Mouse (Mus musculus) neural tube, embryonic 11.5 days (tissue): ENCODE data around the gene Asxl2. TPM values are rescaled to one million over a fixed set of nuclear protein-coding genes. Genes with fewer than 3 reads are reported as not detected.
A peak's percentile ranks its signal among the peaks of the same experiment; 100 is the strongest.

ENCODE experiments used
- ATAC-seq: fragments of 200-750 bp; cut with Nextera tagmentation; 2 replicates; pipeline ENCODE4 v1.8.0; 2017; ENCODE audit warnings: moderate number of reproducible peaks, mild to moderate bottlenecking, moderate TSS enrichment, moderate library complexity; ENCODE audit not compliant: insufficient read depth, low FRiP score, low TSS enrichment
- DNase-seq: peaks from one replicate; pipeline ENCODE4 v3.0.0-alpha.2; 2015; ENCODE audit warnings: low spot score
- H3K27ac ChIP-seq: fragments of 300-500 bp; sonication (generic); 2 replicates; pipeline ENCODE4 v1.5.1; 2014; ENCODE audit warnings: low read depth, mild to moderate bottlenecking, low read length
- H3K27me3 ChIP-seq: fragments of 300-500 bp; sonication (generic); 2 replicates; pipeline ENCODE4 v1.6.1; 2014; ENCODE audit warnings: mild to moderate bottlenecking, low read length, mixed read lengths; ENCODE audit not compliant: control insufficient read depth, insufficient read depth
- H3K36me3 ChIP-seq: fragments of 300-500 bp; sonication (generic); 2 replicates; pipeline ENCODE4 v1.6.1; 2014; ENCODE audit warnings: mild to moderate bottlenecking, low read length, moderate library complexity, mixed read lengths; ENCODE audit not compliant: control insufficient read depth, insufficient read depth
- H3K4me1 ChIP-seq: fragments of 300-500 bp; sonication (generic); 2 replicates; pipeline ENCODE4 v1.6.1; 2014; ENCODE audit warnings: low read length, mixed read lengths; ENCODE audit not compliant: control insufficient read depth, insufficient read depth
- H3K4me2 ChIP-seq: fragments of 300-500 bp; sonication (generic); 2 replicates; pipeline ENCODE4 v1.6.1; 2014; ENCODE audit warnings: low read depth, mild to moderate bottlenecking, moderate library complexity
- H3K4me3 ChIP-seq: fragments of 300-500 bp; sonication (generic); 2 replicates; pipeline ENCODE4 v1.5.1; 2014; ENCODE audit warnings: low read depth, low read length
- H3K9ac ChIP-seq: fragments of 300-500 bp; sonication (generic); 2 replicates; pipeline ENCODE4 v1.6.1; 2014; ENCODE audit warnings: mild to moderate bottlenecking, low read length
- H3K9me3 ChIP-seq: fragments of 300-500 bp; sonication (generic); 2 replicates; pipeline ENCODE4 v1.6.1; 2016; ENCODE audit warnings: low read length; ENCODE audit not compliant: control insufficient read depth
- WGBS: fragments of 180-500 bp; shearing (Covaris S2); extraction: QIAGEN DNeasy Blood & Tissue Kit; methylation state at CpG from one replicate; pipeline ENCODE4 v1.1.7; 2014; 5-methylcytosine and 5-hydroxymethylcytosine counted together
- polyA plus RNA-seq: library from polyadenylated mRNA; unstranded; fragments of >200 nt; fragmentation: Nextera tagmentation; extraction: Ambion mirVana; gene quantifications from 2 replicates; pipeline ENCODE4 v1.2.1, GENCODE M21; 2014

The Asxl2 gene
- polyA plus RNA-seq, 1 experiment from 2014 or later: 15.1 TPM

DNA sequence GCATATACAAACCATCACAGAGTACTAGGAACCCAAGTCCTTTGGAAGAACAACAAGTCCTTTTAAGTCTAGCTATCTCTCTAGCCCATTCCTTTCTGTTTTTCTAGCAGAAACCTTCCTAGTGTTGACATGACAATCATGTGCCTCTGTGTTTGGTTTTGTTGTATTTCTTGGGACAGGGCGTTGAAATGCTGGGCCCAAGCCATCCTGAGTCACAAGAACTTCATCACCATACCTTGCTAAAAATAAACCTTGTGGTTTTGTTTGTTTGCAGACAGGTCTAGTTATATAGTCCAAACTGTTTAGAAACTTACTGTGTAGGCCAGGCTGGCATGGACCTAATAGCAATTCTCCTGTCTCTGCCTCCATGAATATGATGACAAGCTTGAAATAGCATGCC is 3.9 kb upstream of the Asxl2 start:
- Histone ChIP-seq H3K27ac (no peak overlapping the region), H3K4me1 (0 out of 2 replicates have a peak, but pooled peaks cover 3% of the 10 kb centered on the region), H3K27me3 (no peaks in the 10 kb centered on the region), H3K36me3 (peaks cover 4% of the 10 kb centered on the region), H3K9ac (no peak overlapping the region), H3K4me3 (no peak overlapping the region), H3K9me3 (no peaks in the 10 kb centered on the region), H3K4me2 (no peak overlapping the region)
- ATAC-seq: no peak
- 97% methylated on average over 1 of the region's 1 CpGs for WGBS
- DNase-seq: no peak

DNA sequence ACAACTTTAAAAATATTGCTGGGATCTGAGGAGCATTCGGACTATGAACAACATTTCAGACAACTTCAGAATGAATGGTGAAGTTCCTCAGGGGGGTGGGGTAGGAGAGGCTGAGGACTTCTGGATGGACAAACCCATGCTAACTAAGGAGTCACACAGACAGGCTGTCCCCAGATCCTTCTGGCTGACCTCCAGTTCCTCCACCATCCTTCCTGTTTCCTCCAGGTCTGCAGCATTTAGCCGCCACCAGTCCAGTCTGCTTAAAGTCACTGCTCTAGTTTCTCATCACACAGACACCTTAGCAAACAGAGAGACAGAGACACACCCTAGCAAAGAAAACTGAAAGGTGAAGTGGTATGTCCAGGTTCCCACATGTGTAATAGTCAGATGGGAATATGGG is 2.5 kb upstream of the Asxl2 start:
- Histone ChIP-seq H3K4me3 (no peak overlapping the region), H3K27ac (no peak overlapping the region), H3K9ac (no peak overlapping the region), H3K36me3 (peaks cover 2% of the 10 kb centered on the region; the same call in 1 of the 2 replicates), H3K4me2 (no peak overlapping the region), H3K27me3 (no peaks in the 10 kb centered on the region), H3K4me1 (0 out of 2 replicates have a peak, but pooled peaks cover 3% of the 10 kb centered on the region), H3K9me3 (no peaks in the 10 kb centered on the region)
- 94% methylated on average over 2 of the region's 2 CpGs for WGBS
- DNase-seq (no peak), ATAC-seq (no peak)

DNA sequence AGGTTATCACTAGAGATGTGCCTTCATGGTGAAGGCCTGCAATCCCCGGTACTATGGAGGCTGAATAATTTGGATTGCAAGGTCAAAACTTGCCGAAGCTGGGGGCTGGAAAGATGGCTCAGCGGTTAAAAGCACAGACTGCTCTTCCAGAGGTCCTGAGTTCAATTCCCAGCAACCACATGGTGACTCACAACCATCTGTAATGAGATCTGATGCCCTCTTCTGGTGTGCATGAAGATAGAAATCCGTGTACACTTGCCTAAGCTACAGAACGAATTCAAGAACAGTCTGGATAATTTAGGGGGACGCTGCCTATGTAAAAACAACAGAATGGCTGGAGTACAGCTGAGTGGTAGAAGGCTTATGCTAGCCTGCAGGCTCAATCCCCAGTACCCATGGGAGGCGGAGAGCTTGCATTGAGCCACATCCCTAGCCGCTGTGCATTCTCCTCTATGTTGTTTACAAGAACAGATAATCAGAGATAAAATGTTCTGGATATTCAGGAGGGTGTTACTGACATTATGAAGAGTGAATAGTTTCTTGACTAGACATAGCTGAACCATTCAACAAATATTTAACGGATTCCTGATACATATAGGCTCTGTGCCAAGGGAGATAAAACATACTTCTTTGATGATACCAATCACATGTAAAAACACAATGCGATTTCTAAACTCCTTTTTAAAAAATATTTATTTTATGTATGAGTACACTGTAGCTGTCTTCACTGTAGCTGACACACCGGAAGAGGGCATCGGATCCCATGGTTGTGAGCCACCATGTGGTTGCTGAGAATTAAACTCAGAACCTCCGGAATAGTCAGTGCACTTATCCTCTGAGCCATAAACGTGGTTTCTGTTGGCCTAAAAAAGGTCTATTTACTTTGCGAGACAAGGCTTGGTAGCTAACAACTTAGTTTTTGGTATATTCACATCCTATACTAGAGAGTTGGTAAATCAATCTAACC is 999 bp upstream of the Asxl2 start:
- Histone ChIP-seq H3K4me3 (peak overlapping the region; percentile 82), H3K27me3 (no peaks in the 10 kb centered on the region), H3K9ac (peak overlapping the region; percentile 41; the same call in 1 of the 2 replicates), H3K4me1 (0 out of 2 replicates have a peak, but pooled peaks cover 3% of the 10 kb centered on the region), H3K27ac (peak overlapping the region; percentile 75; the same call in 1 of the 2 replicates), H3K36me3 (no peaks in the 10 kb centered on the region), H3K4me2 (peak overlapping the region; percentile 65), H3K9me3 (no peaks in the 10 kb centered on the region)
- peak; percentile 29 for ATAC-seq
- peak; percentile 33 for DNase-seq
- WGBS: 45% methylated on average over 15 of the region's 15 CpGs

DNA sequence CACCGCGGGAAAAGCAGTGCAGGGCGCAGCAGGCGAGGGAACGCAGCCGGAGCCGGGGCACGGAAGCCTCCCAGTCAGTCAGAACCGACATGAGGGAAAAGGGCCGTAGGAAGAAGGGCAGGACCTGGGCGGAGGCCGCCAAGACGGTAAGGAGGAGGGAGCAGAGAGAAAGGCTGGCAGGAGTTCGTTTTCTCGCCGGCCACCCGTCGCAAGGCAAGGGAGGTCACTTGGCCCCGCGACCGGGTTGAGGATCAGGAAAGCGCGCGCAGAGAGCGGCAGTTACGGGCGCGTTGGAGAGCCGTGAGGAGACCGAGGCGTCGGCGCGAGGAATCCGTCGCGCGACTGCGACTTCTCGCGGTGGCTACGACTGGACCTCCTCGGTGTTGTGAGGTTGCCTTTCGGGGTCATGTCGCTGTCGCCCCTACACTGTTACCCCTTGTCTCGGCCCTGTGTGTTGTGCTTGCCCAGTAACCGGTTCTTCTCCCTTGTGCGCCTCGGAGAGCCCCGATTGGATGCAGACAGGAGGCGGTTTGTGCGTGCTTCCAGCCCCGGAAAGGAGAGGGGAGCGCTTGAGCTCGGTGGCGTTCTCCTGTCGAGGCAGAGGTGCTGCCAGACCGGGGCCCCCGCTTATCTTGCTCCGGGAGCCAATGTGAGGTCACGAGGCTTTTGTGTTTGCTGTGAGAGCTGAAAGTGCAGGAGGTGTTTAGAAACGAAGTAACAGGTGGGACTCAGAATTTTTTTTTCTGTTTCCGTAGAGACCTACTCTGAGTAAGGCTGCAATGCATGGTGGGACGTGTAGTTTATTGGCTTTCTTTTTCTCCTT is 621 bp downstream of the Asxl2 start:
- under 1% methylated on average over 64 of the region's 65 CpGs for WGBS
- H3K4me1 ChIP-seq: 0 out of 2 replicates have a peak, but pooled peaks cover 3% of the 10 kb centered on the region
- H3K4me3 ChIP-seq: peak overlapping the region; percentile 82
- H3K9me3 ChIP-seq: no peaks in the 10 kb centered on the region
- H3K9ac ChIP-seq: peak overlapping the region; percentile 87
- DNase-seq (peak; percentile 76), ATAC-seq (peak; percentile 51)
- peak overlapping the region; percentile 91 for H3K27ac ChIP-seq
- no peaks in the 10 kb centered on the region for H3K27me3 ChIP-seq
- H3K4me2 ChIP-seq: peak overlapping the region; percentile 65
- H3K36me3 ChIP-seq: no peaks in the 10 kb centered on the region

DNA sequence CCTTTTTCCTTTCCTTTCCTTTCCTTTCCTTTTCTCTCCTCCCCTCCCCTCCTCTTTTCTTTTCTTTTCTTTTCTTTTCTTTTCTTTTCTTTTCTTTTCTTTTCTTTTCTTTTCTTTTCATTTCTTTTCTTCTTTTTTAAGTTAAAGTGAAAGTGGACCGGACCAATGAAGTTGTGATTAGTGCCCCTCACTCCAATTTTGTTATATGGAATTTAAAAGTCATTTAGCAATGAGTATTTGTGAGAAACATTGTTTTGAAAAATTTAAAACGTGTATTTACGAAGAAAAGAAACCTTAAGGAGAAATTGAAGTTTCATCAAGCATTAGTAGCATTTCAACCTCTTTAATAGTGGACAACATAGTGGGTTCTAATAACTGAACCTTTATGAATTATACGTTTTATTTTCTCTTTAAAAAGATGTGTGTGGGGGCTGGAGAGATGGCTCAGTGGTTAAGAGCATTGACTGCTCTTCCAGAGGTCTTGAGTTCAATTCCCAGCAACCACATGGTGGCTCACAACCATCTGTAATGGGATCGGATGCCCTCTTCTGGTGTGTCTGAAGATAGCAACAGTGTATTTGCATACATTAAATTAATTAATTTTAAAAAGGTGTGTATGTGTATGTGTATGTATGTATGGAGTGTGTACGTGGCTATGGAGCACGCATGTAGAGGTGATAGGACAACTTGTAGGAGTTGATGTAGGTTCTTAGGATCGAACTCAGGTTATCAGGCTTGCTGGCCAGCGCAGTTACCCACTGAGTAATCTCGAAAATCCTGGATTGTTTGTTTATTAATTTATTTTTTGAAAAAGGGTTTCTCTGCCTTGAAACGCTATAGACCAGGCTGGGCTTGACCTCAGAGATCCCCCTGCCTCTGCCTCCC is 1.5 kb downstream of the Asxl2 start:
- Histone ChIP-seq H3K27me3 (no peaks in the 10 kb centered on the region), H3K36me3 (no peaks in the 10 kb centered on the region), H3K4me3 (peak overlapping the region; percentile 82), H3K4me1 (0 out of 2 replicates have a peak, but pooled peaks cover 3% of the 10 kb centered on the region), H3K9ac (no peak overlapping the region), H3K9me3 (no peaks in the 10 kb centered on the region), H3K4me2 (peak overlapping the region; percentile 65), H3K27ac (no peak overlapping the region)
- no peak for ATAC-seq
- 68% methylated on average over 11 of the region's 11 CpGs for WGBS
- no peak for DNase-seq

DNA sequence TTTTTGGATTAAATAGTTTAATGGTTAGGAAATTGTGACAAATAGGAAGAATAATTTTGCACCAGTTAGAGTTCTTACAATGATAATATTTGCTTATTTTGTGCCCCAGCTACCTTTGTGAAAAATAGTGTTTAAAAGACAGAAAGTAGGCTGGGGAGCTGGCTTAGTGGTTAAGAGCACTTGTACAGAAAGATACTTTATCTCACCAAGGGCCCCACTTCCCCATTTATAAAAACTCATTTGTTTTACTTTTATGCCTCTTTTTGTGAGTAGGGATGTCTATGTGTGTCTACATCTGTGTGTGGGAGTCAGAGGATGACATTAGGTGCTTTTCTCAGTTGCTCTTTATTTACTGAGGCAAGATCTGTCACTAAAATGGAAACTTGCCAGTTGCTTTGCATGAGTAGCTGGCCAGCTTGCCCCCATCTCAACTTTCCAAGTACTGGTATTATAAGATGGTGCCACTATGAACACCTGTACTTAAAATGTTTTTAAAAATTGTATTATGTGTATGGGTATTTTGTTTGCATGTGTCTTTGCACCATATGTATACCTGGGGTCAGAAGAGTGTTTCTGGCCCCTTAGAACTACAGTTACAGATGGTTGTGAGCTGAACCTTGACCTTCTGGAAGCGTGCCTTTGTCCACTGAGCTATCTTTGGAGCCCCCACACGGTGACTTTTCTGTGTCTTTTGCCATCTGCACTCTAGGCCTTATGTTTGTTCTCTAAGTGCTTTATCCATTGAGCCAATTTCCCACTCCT is 3.2 kb downstream of the Asxl2 start:
- ATAC-seq: no peak

DNA sequence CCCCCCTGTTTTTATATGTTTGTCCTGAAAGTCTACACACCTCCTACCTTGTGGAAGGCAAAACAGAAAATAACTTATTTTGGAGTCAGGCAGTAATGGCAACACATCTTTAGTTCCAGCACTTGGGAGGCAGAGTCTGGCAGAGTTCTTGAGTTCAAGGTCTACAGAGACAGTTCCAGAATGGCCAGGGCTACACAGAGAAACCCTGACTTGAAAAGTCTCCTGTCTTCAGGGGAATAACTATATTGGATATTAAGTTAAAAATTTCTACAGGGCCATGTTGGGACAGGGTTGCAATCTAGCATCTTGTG is 3.7 kb downstream of the Asxl2 start:
- no peak overlapping the region for H3K4me3 ChIP-seq
- H3K4me2 ChIP-seq: no peak overlapping the region
- H3K9me3 ChIP-seq: no peaks in the 10 kb centered on the region
- DNase-seq (no peak), ATAC-seq (no peak)
- H3K4me1 ChIP-seq: 0 out of 2 replicates have a peak, but pooled peaks cover 3% of the 10 kb centered on the region
- no peaks in the 10 kb centered on the region for H3K36me3 ChIP-seq
- H3K9ac ChIP-seq: no peak overlapping the region
- no peaks in the 10 kb centered on the region for H3K27me3 ChIP-seq
- no peak overlapping the region for H3K27ac ChIP-seq

More for the DNA sequence above, 3.2 kb downstream of the Asxl2 start:
- Histone ChIP-seq H3K4me3 (no peak overlapping the region), H3K36me3 (no peaks in the 10 kb centered on the region), H3K9ac (no peak overlapping the region), H3K4me1 (0 out of 2 replicates have a peak, but pooled peaks cover 3% of the 10 kb centered on the region), H3K4me2 (no peak overlapping the region), H3K27ac (no peak overlapping the region), H3K9me3 (no peaks in the 10 kb centered on the region), H3K27me3 (no peaks in the 10 kb centered on the region)
- DNase-seq: no peak
- 88% methylated on average over 2 of the region's 2 CpGs for WGBS
